Mouse (Mus musculus) kidney, adult 2 months (tissue): ENCODE results near the gene Ttn. TPM values are rescaled to one million over a fixed set of nuclear protein-coding genes. Genes with fewer than 3 reads are reported as not detected.
"Not testable (repeated sequence)": the region's sequence is repeated elsewhere in the genome, so short reads cannot be mapped to it uniquely, and the experiment has no call there.

Experiments
- DNase-seq: peaks from one replicate; pipeline ENCODE4 v3.0.0; 2021
- H3K27ac ChIP-seq: fragments of 200-500 bp; 2 replicates; pipeline ENCODE4 v1.5.1; 2012; ENCODE audit warnings: low read depth, low read length, control low read depth, inconsistent platforms; ENCODE audit not compliant: insufficient read depth
- H3K27me3 ChIP-seq: fragments of 200-500 bp; replicated peaks from 2 replicates; pipeline ENCODE4 v1.6.1; 2012; ENCODE audit warnings: mild to moderate bottlenecking, moderate library complexity, low read length, inconsistent platforms; ENCODE audit not compliant: control insufficient read depth, insufficient read depth
- H3K36me3 ChIP-seq: fragments of 200-500 bp; 2 replicates; pipeline ENCODE4 v1.6.1; 2012; ENCODE audit warnings: mild to moderate bottlenecking, moderate library complexity, low read length, inconsistent platforms; ENCODE audit not compliant: control insufficient read depth, insufficient read depth
- H3K4me1 ChIP-seq: fragments of 200-500 bp; 2 replicates; pipeline ENCODE4 v1.6.1; 2011; ENCODE audit warnings: low read length; ENCODE audit not compliant: control insufficient read depth, insufficient read depth
- H3K4me3 ChIP-seq: fragments of 200-500 bp; 2 replicates; pipeline ENCODE4 v1.5.1; 2011; ENCODE audit warnings: mild to moderate bottlenecking, low read depth, low read length, control low read depth; ENCODE audit not compliant: insufficient read depth
- CTCF ChIP-seq: fragments of 200-500 bp; conservative IDR thresholded peaks from 2 replicates; pipeline ENCODE4 v1.5.1; 2011; ENCODE audit warnings: low read depth, mild to moderate bottlenecking, control low read depth, low read length, moderate library complexity, mixed read lengths; ENCODE audit not compliant: insufficient read depth, insufficient read length
- POLR2A ChIP-seq: fragments of 200-500 bp; IDR thresholded peaks from one replicate; pipeline ENCODE4 v1.6.1; 2011; ENCODE audit warnings: low read depth, low read length, control low read depth
- WGBS: fragments of 180-500 bp; shearing (Covaris S2); methylation state at CpG from one replicate; pipeline ENCODE4 v1.1.7; 2018; 5-methylcytosine and 5-hydroxymethylcytosine counted together
- polyA plus RNA-seq: library from polyadenylated mRNA; depleted of rRNA; stranded (reverse); fragments of >200 nt; gene quantifications from 2 replicates; pipeline ENCODE4 v1.2.3, GENCODE M21; 2012; rRNA removed

The Ttn gene
- 0.07 and 1.2 TPM in 2 replicates for polyA plus RNA-seq

DNA sequence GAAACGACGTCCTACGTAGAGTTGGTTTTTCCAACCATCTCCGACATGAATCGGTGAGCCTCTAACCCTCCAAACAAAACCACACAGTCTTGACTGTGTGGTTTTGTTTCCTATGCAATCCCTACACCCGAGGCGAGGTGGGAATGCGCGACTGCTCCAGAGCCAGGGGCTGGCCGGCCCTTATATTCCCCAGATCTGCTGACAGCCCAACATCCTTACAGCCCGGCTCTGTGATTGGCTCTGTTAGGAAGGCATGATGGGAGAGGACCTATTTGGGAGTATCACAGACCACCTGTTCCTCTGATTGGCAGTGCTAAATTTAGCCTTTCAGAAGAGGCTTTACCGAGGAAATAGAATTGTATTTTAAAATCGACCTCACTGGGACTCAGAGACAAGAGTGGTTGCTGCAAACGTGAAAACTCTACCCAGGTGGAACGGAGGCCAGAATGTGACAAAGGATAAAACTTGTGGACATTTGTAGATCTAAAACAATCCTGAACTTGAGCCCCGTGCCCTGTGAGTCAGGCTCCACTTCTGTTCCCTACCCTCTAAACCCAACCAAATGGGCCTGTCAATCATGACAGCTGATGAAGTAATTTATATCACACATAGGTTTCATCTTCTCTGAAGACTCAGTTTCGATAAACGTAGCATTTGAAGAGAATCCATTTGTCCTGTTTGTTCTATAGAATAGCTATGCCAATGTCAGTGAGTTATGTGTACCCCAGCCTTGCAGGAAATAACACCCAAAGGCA, at the start of gene Ttn:
TSS of gene Ttn (minus strand) at position 157 of the 755 bp plus-strand sequence.
- no peaks in the 10 kb centered on the region for H3K4me1 ChIP-seq
- no peak for DNase-seq
- no peak within 1 kb of the TSS for H3K27ac ChIP-seq
- no peaks in the 10 kb centered on the region for H3K36me3 ChIP-seq
- H3K4me3 ChIP-seq: no peak within 1 kb of the TSS
- TF ChIP-seq POLR2A (no peak), CTCF (no peak)
- 86% methylated on average over 18 of the region's 18 CpGs for WGBS
- no peaks in the 10 kb centered on the region for H3K27me3 ChIP-seq

DNA sequence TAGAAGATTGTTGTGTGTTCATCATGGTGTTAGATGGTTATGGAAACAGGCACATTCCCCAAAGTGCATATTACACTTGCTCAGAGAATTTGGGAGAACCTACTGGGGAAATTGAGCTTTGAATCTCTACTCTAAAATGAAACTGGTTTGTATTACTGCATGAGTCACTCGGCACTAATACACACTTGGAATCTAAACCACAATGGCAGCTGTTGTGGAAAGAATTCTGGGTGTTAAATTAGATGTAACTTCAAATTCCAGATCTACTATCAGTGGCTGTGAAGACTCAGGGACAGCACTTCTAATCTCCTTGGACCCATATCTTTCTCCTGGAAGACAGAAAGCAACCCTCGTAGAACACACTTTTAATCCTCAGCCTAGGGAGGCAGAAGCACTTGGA, 38.3 kb upstream of the Ttn start:
- TF ChIP-seq CTCF: no peak
- TF ChIP-seq POLR2A: no peak
- no peak for DNase-seq
- peaks cover 2% of the 10 kb centered on the region for H3K36me3 ChIP-seq
- H3K27ac ChIP-seq: no peak overlapping the region
- H3K27me3 ChIP-seq: no peaks in the 10 kb centered on the region
- 93% methylated on average over 2 of the region's 2 CpGs for WGBS
- H3K4me1 ChIP-seq: no peaks in the 10 kb centered on the region
- no peak overlapping the region for H3K4me3 ChIP-seq

DNA sequence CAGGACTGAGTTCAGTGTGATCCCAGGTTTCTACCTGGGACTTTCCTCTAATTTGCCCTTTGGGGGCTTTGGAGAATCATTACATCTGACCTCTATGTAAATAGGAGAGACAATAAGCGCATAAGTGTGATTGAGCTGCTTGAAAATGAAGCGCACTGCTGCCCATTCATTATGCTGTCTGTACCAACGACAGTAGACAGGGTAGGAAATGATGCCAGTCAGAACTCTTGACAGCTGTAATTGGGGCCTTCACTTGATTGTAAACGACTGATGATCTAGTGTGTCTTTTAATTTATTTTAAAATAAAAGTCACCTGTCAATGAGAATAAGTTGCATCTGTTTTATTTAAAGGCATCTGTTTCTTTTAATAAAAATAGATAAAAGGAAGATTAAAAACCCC, 35.4 kb upstream of the Ttn start:
- 72% methylated on average over 4 of the region's 4 CpGs for WGBS
- TF ChIP-seq POLR2A (no peak), CTCF (no peak)
- no peak overlapping the region for H3K27ac ChIP-seq

DNA sequence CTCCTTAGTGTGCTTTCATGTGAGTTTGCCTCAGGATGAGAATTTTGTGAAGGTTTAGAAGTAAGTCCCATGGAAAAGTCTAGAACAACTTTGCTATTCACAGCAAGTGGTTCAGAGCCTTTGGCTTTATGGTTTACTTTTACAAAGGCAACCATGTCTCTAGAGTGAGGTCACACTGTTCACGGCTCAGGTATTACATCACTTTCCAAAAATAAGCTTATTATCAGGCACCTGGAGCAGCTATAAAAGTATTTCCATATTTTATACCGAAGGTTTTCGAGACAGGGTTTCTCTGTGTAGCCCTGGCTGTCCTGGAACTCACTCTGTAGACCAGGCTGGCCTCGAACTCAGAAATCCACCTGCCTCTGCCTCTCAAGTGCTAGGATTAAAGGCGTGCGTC, 31.1 kb upstream of the Ttn start:
- not testable (repeated sequence) for H3K27me3 ChIP-seq, DNase-seq, H3K27ac ChIP-seq, H3K4me1 ChIP-seq, H3K4me3 ChIP-seq, H3K36me3 ChIP-seq
- WGBS: 85% methylated on average over 6 of the region's 6 CpGs

More for the DNA sequence above, 35.4 kb upstream of the Ttn start:
- Histone ChIP-seq H3K4me3 (no peak overlapping the region), H3K4me1 (no peaks in the 10 kb centered on the region), H3K27me3 (no peaks in the 10 kb centered on the region), H3K36me3 (peaks cover 2% of the 10 kb centered on the region)
- DNase-seq: no peak

DNA sequence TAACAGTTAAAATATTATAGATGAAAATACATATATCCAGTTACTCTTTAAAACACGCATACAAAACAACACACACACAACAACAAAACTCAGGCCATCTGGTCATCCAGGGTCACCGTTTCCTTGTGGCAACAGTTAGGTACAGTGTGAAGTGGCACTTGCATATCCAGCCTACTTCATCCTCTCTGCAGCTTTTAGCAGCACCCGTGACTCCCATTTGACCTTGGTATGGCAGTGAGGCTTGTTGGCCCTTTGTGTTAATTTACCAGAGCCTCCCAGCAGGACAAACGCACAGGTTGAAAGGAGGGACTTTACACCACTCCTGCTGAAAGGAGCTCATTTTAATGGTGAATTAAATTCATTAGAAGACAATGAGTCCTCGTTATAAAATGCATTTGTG, 29.6 kb upstream of the Ttn start:
- no peak overlapping the region for H3K4me3 ChIP-seq
- no peak for TF ChIP-seq CTCF
- no peak for TF ChIP-seq POLR2A
- 69% methylated on average over 5 of the region's 5 CpGs for WGBS
- H3K4me1 ChIP-seq: no peaks in the 10 kb centered on the region
- DNase-seq: no peak
- no peaks in the 10 kb centered on the region; the same call in none of the 2 replicates for H3K36me3 ChIP-seq
- no peaks in the 10 kb centered on the region for H3K27me3 ChIP-seq
- no peak overlapping the region for H3K27ac ChIP-seq

DNA sequence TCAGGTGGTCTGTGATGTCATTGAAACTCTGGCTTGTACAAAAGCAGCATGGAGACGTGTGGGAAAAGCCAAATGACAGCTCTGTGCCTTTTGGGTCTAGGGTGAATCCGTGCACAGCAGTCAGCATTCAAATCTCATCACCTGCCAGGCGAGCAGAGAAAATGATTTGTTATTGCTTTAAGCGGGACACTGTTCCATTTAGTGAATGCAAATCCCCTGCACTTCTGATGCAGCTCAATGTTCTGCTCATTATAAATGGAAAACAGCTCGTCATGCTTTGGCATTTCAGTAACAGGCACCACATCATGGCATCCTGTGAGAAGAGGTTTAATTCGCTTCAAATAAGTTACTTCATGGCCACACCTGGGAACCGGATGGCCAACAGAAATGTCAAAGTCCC, 24.7 kb upstream of the Ttn start:
- WGBS: 80% methylated on average over 7 of the region's 7 CpGs
- TF ChIP-seq POLR2A (no peak), CTCF (no peak)
- no peaks in the 10 kb centered on the region for H3K4me1 ChIP-seq
- no peak for DNase-seq
- no peaks in the 10 kb centered on the region; the same call in 1 of the 2 replicates for H3K36me3 ChIP-seq
- H3K27me3 ChIP-seq: no peaks in the 10 kb centered on the region
- no peak overlapping the region for H3K27ac ChIP-seq
- no peak overlapping the region for H3K4me3 ChIP-seq

DNA sequence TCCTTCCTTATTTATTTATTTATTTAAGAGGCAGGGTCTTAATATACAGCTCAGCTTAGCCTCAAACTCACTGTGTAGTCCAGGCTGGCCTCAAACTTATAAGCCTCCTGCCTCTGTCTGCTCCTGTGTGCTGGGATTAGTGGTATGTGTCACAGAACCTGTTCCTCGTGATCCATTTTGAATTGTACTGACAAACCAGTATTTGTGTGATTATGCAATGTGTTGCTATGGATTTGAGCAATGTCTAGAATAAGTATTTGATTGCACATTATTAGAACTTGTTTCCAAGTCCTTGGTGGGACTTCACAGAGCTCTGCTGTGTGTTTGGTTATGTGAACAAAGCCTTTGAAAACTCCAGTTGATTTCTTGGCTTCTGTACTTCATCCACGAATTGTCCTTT, 20.8 kb upstream of the Ttn start:
- Histone ChIP-seq H3K4me3 (no peak overlapping the region), H3K4me1 (no peaks in the 10 kb centered on the region), H3K36me3 (no peaks in the 10 kb centered on the region), H3K27ac (no peak overlapping the region), H3K27me3 (no peaks in the 10 kb centered on the region)
- no peak for DNase-seq
- WGBS: 87% methylated on average over 2 of the region's 2 CpGs
- TF ChIP-seq POLR2A (no peak), CTCF (no peak)

DNA sequence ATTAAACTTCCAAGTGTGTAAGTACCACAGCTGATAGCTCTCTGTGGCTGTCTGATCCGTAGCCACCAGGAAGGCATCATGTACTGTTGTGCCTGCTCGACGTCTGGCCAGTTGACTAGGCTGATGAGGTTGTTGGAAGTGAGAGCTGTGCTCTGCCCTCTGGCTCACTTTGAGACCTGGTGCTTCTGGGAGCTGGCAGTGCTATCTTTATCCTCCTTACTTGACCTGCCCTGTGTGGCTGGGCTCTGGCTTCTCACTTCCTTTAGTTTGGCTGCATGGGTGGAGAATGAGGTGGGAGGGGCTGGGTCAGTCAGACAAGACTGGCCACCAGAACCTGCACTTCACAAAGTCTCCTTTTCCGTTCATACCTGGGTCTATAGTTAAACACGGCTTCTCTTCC, 16.0 kb upstream of the Ttn start:
- Histone ChIP-seq H3K36me3 (no peaks in the 10 kb centered on the region), H3K27ac (no peak overlapping the region), H3K4me3 (no peak overlapping the region), H3K4me1 (no peaks in the 10 kb centered on the region), H3K27me3 (no peaks in the 10 kb centered on the region)
- 46% methylated on average over 5 of the region's 5 CpGs for whole genome bisulfite sequencing
- DNase-seq: no peak
- no peak for TF ChIP-seq POLR2A
- TF ChIP-seq CTCF: no peak
